Mouse (Mus musculus) retina, embryonic 14.5 days (tissue): ENCODE measurements around the gene Inhba.

Experiments used
- DNase-seq: peaks from one replicate; pipeline ENCODE4 v3.0.0-alpha.2; 2015; ENCODE audit warnings: low spot score

Inhba gene

GRCm38 (mm10) chr13:16023070-16024039, 11.7 kb downstream of the Inhba start:
- no peak for DNase-seq

- no peak for DNase-seq
Observed at GRCm38 (mm10) chr13:16030557-16031057, 19.0 kb downstream of the Inhba start.

- no peak for DNase-seq
Observed at GRCm38 (mm10) chr13:16032425-16032824, 20.8 kb downstream of the Inhba start.

GRCm38 (mm10) chr13:16032935-16033592, 21.4 kb downstream of the Inhba start:
- no peak for DNase-seq

- no peak for DNase-seq
Observed at GRCm38 (mm10) chr13:16069079-16069478, 57.4 kb downstream of the Inhba start.

GRCm38 (mm10) chr13:16077276-16077675, 65.6 kb downstream of the Inhba start:
- no peak for DNase-seq

- DNase-seq, result no peak
Observed at GRCm38 (mm10) chr13:16078216-16078731, 66.6 kb downstream of the Inhba start.

GRCm38 (mm10) chr13:16080205-16080604, 68.6 kb downstream of the Inhba start:
- DNase-seq, result no peak
